In the genomic region with DNA sequence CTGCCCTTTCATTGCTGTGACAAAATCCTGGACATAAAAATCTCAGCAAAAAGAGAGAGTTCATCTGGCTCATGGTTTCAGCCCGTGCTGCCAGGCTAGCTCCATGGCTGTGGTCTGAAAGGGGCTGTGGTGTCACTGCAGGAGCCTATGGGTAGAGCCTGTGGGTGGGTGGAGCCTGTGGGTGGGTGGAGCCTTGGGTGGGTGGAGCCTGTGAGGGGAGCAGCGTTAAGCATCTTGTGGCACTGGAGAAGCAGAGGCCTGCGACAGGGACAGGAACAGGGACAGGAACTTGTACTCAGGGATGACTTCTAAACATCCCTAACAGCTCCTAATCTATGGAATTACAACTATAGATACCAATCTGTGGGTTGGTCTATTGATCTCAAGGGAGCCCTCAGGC, we compare ENCODE assay signal across 23 mouse cellular contexts. TPM values are rescaled to one million over a fixed set of nuclear protein-coding genes. Genes with fewer than 3 reads are reported as not detected.
DNase-seq lines count a peak whose midpoint lies in the region; ATAC-seq and TF ChIP-seq lines count a peak whose summit lies in the region.
"Had no signal": no experiment of that assay in that cellular context is flagged by ENCODE, and none has a peak within 500 bp of the region (broad histone marks: within the 10 kb centered on the region; RNA-seq: fewer than 3 reads in every experiment).

No protein-coding gene starts in this region.

- peak; percentile 68; the same call in 1 of the 2 replicates for ATAC-seq in liver, embryonic 11.5 days (replicated peaks; ENCODE audit: low FRiP score)
- peak; percentile 80 for ATAC-seq in megakaryocyte progenitor cell, adult 5-6 weeks (replicated peaks; ENCODE audit: poor library complexity)
- ATAC-seq: forebrain, postnatal 0 days; intestine, embryonic 15.5 days; midbrain, embryonic 15.5 days had no signal

- no peak overlapping the region for H3K27ac ChIP-seq in liver, embryonic 11.5 days (ENCODE audit: low read depth, low read length)
- H3K27ac ChIP-seq: heart, embryonic 13.5 days; hindbrain, embryonic 14.5 days; intestine, embryonic 15.5 days; limb, embryonic 15.5 days; midbrain, embryonic 15.5 days; stomach, embryonic 15.5 days had no signal

- H3K27me3 ChIP-seq in liver, embryonic 11.5 days (replicated peaks; ENCODE audit: control insufficient read depth, insufficient read depth, low read length), result no peaks in the 10 kb centered on the region; the same call in 1 of the 2 replicates
- H3K27me3 ChIP-seq: intestine, embryonic 15.5 days; limb, embryonic 15.5 days; midbrain, embryonic 15.5 days; stomach, embryonic 15.5 days had no signal

- DNase-seq in A20 (ENCODE audit: low read depth, low spot score), result peak; percentile 30
- DNase-seq in R1 (ENCODE audit: low read depth, low spot score), result peak; percentile 66
- no peak for DNase-seq in liver, embryonic 11.5 days (ENCODE audit: low spot score)
- no peak for DNase-seq in right cerebral cortex, postnatal 4 days
- DNase-seq in lung, adult 2 months, result no peak
- DNase-seq in spleen, postnatal 14 days (ENCODE audit: low spot score in 2 of 2), result no peak
- DNase-seq in gastrocnemius, postnatal 14 days, result no peak
- DNase-seq: adrenal gland, adult 8-10 months; cerebellum, adult 9-11 months; forebrain, postnatal 0 days; lung, postnatal 10 days; spleen, adult 18-20 months had no signal

- H3K4me1 ChIP-seq in liver, embryonic 11.5 days (replicated peaks; ENCODE audit: control insufficient read depth, insufficient read depth, low read length), result peaks cover 5% of the 10 kb centered on the region; the same call in 1 of the 2 replicates
- H3K4me1 ChIP-seq in lung, adult 2 months (ENCODE audit: control insufficient read depth, insufficient read depth, low read length), result no peaks in the 10 kb centered on the region
- H3K4me1 ChIP-seq: heart, embryonic 13.5 days; intestine, embryonic 15.5 days; limb, embryonic 15.5 days; midbrain, embryonic 15.5 days; stomach, embryonic 15.5 days had no signal

- no peak for TF ChIP-seq POLR2A in lung, adult 2 months (IDR thresholded peaks at IDR 0.05; ENCODE audit: borderline replicate concordance, extremely low read depth, low read depth, low read length)

- no peak overlapping the region for H3K4me2 ChIP-seq in liver, embryonic 11.5 days
- H3K4me2 ChIP-seq: heart, embryonic 13.5 days; hindbrain, embryonic 14.5 days; intestine, embryonic 15.5 days; limb, embryonic 15.5 days; midbrain, embryonic 15.5 days; stomach, embryonic 15.5 days had no signal

- H3K9ac ChIP-seq in liver, embryonic 11.5 days (ENCODE audit: low read depth, low read length), result no peak overlapping the region
- H3K9ac ChIP-seq: forebrain, postnatal 0 days; heart, embryonic 13.5 days; hindbrain, embryonic 14.5 days; intestine, embryonic 15.5 days; limb, embryonic 15.5 days; midbrain, embryonic 15.5 days; stomach, embryonic 15.5 days had no signal

- 28% methylated on average over 3 of the region's 3 CpGs for WGBS in liver, embryonic 11.5 days
- 30% methylated on average over 3 of the region's 3 CpGs for WGBS in lung, adult 2 months

- no peaks in the 10 kb centered on the region for H3K9me3 ChIP-seq in liver, embryonic 11.5 days (ENCODE audit: control insufficient read depth, low read length)
- H3K9me3 ChIP-seq: heart, embryonic 13.5 days; intestine, embryonic 15.5 days; limb, embryonic 15.5 days; megakaryocyte, embryonic 14.5 days; midbrain, embryonic 15.5 days; stomach, embryonic 15.5 days had no signal

- no peak for TF ChIP-seq CTCF in lung, adult 2 months (IDR thresholded peaks at IDR 0.05; ENCODE audit: insufficient read depth, low read length)

- H3K4me3 ChIP-seq in liver, embryonic 11.5 days (ENCODE audit: low read depth, low read length), result no peak overlapping the region
- no peak overlapping the region for H3K4me3 ChIP-seq in lung, adult 2 months (replicated peaks; ENCODE audit: extremely low read depth, low read depth, low read length)
- H3K4me3 ChIP-seq: heart, embryonic 13.5 days; intestine, embryonic 15.5 days; limb, embryonic 15.5 days; megakaryocyte, embryonic 14.5 days; midbrain, embryonic 15.5 days; myocyte; stomach, embryonic 15.5 days had no signal

- H3K36me3 ChIP-seq in liver, embryonic 11.5 days (ENCODE audit: control insufficient read depth, insufficient read depth, low read length), result no peaks in the 10 kb centered on the region
- H3K36me3 ChIP-seq: heart, embryonic 13.5 days; intestine, embryonic 15.5 days; limb, embryonic 15.5 days; midbrain, embryonic 15.5 days; stomach, embryonic 15.5 days had no signal

- intact Hi-C loops in gastrocnemius, postnatal 14 days (cut with DNase I; ENCODE audit: low total_unique reads), result no loop called here

RNA-seq across cellular contexts. Expression of gene Zdhhc14, which starts 20.1 kb away (rescaled TPM):
- 6.2 and 7.5 TPM in 2 replicates for polyA plus RNA-seq in liver, embryonic 11.5 days (2014; fragmentation: Nextera tagmentation; extraction: Ambion mirVana)
- 2.1 and 2.2 TPM in 2 replicates for total RNA-seq in megakaryocyte progenitor cell, adult 5-6 weeks (2015)
- total RNA-seq in megakaryocyte progenitor cell, adult 5-6 weeks (2017), result 1.00 and 1.7 TPM in 2 replicates
- polyA plus RNA-seq in lung, adult 2 months (2012; rRNA removed), result 4.5 and 5.8 TPM in 2 replicates
- total RNA-seq in gastrocnemius, postnatal 14 days (2021), result 1 to 10 TPM; 2.4 to 4.1 TPM

RNA-seq across cellular contexts. Expression of gene Tmem242, which starts 32.2 kb away (rescaled TPM):
- 96.1 and 100 TPM in 2 replicates for polyA plus RNA-seq in liver, embryonic 11.5 days (2014; fragmentation: Nextera tagmentation; extraction: Ambion mirVana)
- total RNA-seq in megakaryocyte progenitor cell, adult 5-6 weeks (2015), result 45.4 and 48.6 TPM in 2 replicates
- total RNA-seq in megakaryocyte progenitor cell, adult 5-6 weeks (2017), result 40.3 and 41.4 TPM in 2 replicates
- polyA plus RNA-seq in lung, adult 2 months (2012; rRNA removed), result 4.8 and 11.4 TPM in 2 replicates
- total RNA-seq in gastrocnemius, postnatal 14 days (2021), result 100 to 1,000 TPM; 113 to 123 TPM

RNA-seq across cellular contexts. Expression of gene Ldhal6b, which starts 53.7 kb away (rescaled TPM):
- polyA plus RNA-seq in liver, embryonic 11.5 days (2014; fragmentation: Nextera tagmentation; extraction: Ambion mirVana), result 0.12 TPM in 1 of 2 replicates, not detected in the other
- 0.10 and 0.52 TPM in 2 replicates for total RNA-seq in megakaryocyte progenitor cell, adult 5-6 weeks (2015)
- total RNA-seq in megakaryocyte progenitor cell, adult 5-6 weeks (2017), result 0.57 TPM in 1 of 2 replicates, not detected in the other
- 0.19 and 0.38 TPM in 2 replicates for polyA plus RNA-seq in lung, adult 2 months (2012; rRNA removed)
- under 1 TPM; 0.14 to 0.47 TPM for total RNA-seq in gastrocnemius, postnatal 14 days (2021)
- polyA plus RNA-seq: forebrain, postnatal 0 days; heart, embryonic 13.5 days; intestine, embryonic 15.5 days; kidney, embryonic 14.5 days; limb, embryonic 15.5 days; midbrain, embryonic 15.5 days; stomach, embryonic 15.5 days; thymus, postnatal 0 days had no signal

Comparison
In these comparisons a context has a peak if more than half of its experiments do, and no peak if none do; other contexts are left out.
1. DNase-seq: peak in A20 (single experiment) and R1 (single experiment); none in liver, embryonic 11.5 days (single experiment), right cerebral cortex, postnatal 4 days (single experiment), lung, adult 2 months (single experiment), spleen, postnatal 14 days (0 of 2) and gastrocnemius, postnatal 14 days (single experiment).